Mouse (Mus musculus): ENCODE results near the gene Myh9.

DNA sequence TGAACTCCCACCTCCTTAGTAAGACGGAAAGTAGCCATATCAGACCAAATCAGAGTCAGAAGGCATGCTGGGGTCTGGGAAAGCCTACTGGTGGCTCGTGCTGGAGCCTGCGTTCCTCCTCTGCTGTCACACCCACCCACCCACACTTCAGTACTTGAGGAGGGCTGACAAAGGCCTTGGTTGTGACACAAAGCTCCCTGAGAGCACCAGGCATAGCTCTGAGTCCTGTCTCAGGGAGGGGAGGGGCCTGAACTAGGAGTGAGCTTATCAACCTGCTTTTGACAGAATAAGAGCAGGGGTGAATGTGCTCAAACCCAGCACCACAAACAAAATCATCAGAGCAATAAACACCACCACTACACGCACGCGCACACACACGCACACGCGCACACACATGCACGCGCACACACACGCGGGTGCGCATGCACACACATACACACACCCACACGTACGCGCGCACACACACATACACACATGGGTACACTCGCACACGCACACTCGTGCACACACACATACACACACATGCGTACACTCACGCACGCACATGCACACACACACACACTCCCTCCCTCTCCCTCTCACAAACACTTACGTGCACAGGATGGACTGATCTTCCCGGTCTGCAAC is 45.5 kb downstream of the Myh9 start:
- TF ChIP-seq EP300 (IDR thresholded peaks at IDR 0.05; ENCODE audit: low read depth): no peak
- TF ChIP-seq CTCF (IDR thresholded peaks at IDR 0.05; ENCODE audit: low read depth): no peak

Data from heart, postnatal 0 days (tissue).